Mouse (Mus musculus) B cell, adult 2 months (primary cell): ENCODE measurements around the gene Sema4a.

Experiments used
- DNase-seq, 2 experiments: peaks; one replicate each; pipeline ENCODE4 v3.0.0; 2022

Sema4a gene

GRCm38 (mm10) chr3:88425708-88426420 lies 35.1 kb downstream of the Sema4a start:
- DNase-seq, result no peak

- no peak for DNase-seq
Measured at GRCm38 (mm10) chr3:88425330-88425689, 35.7 kb downstream of the Sema4a start.

- DNase-seq, result peak; percentile 87 to 90
Measured at GRCm38 (mm10) chr3:88424605-88425329, 36.2 kb downstream of the Sema4a start, which contains the start of gene Slc25a44. Gene Slc25a44, minus strand, starts transcription at chr3:88425139.

GRCm38 (mm10) chr3:88422020-88422720 lies 38.8 kb downstream of the Sema4a start:
- no peak for DNase-seq

GRCm38 (mm10) chr3:88420771-88421170 lies 40.2 kb downstream of the Sema4a start:
- no peak for DNase-seq

GRCm38 (mm10) chr3:88418016-88418415 lies 43.0 kb downstream of the Sema4a start:
- no peak for DNase-seq

- no peak for DNase-seq
Measured at GRCm38 (mm10) chr3:88415668-88416067, 45.3 kb downstream of the Sema4a start.

- no peak for DNase-seq
Measured at GRCm38 (mm10) chr3:88412636-88413035, 48.3 kb downstream of the Sema4a start.

- no peak for DNase-seq
Measured at GRCm38 (mm10) chr3:88411681-88412080, 49.3 kb downstream of the Sema4a start.

- DNase-seq, result no peak
Measured at GRCm38 (mm10) chr3:88410645-88411031, 50.3 kb downstream of the Sema4a start.

GRCm38 (mm10) chr3:88409741-88410644 lies 51.0 kb downstream of the Sema4a start, which contains the start of gene Pmf1:
Gene Pmf1, minus strand, starts transcription at chr3:88410331.
- peak; percentile 93 for DNase-seq

GRCm38 (mm10) chr3:88408953-88409352 lies 52.0 kb downstream of the Sema4a start:
- DNase-seq, result no peak

GRCm38 (mm10) chr3:88407529-88407928 lies 53.5 kb downstream of the Sema4a start:
- no peak for DNase-seq

GRCm38 (mm10) chr3:88407090-88407489 lies 53.9 kb downstream of the Sema4a start:
- DNase-seq, result peak; percentile 68 to 72

- no peak for DNase-seq
Measured at GRCm38 (mm10) chr3:88403522-88404230, 57.3 kb downstream of the Sema4a start.

- DNase-seq, result no peak
Measured at GRCm38 (mm10) chr3:88398666-88399065, 62.3 kb downstream of the Sema4a start.

GRCm38 (mm10) chr3:88395742-88396141 lies 65.2 kb downstream of the Sema4a start:
- peak; percentile 50 to 51 for DNase-seq

- peak; percentile 63 to 67 for DNase-seq
Measured at GRCm38 (mm10) chr3:88395288-88395687, 65.7 kb downstream of the Sema4a start.

- DNase-seq, result no peak
Measured at GRCm38 (mm10) chr3:88393776-88394375, 67.1 kb downstream of the Sema4a start.
